Mouse (Mus musculus) spleen, postnatal 4 days (tissue): ENCODE results near the gene Tat.

ENCODE experiments used
- DNase-seq, 2 experiments: peaks; one replicate each; pipeline ENCODE4 v3.0.0; 2022; ENCODE audit warnings: low spot score in 2 of 2

The Tat gene

DNA sequence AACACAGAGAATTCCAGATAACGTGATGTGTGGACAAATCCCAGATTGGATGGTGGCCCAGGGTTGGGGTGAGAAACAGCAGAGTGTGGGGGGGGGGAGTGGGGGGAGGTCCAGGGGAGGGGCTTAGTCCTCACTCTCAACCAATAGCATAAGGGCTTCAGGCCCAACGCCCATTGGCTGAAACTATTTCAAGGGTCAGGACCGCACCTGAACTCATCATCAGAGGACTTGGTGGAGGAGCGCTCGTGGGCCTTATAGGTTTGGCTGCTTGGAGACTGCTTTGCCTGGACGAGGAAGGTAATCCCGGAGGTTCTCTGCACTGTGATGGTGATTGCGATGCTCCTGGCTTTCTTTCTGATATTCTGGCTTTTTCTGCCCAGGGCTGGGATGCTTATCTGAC, at the start of gene Tat:
Tat (plus strand) TSS at position 214 of the 400 bp plus-strand sequence.
- no peak for DNase-seq

DNA sequence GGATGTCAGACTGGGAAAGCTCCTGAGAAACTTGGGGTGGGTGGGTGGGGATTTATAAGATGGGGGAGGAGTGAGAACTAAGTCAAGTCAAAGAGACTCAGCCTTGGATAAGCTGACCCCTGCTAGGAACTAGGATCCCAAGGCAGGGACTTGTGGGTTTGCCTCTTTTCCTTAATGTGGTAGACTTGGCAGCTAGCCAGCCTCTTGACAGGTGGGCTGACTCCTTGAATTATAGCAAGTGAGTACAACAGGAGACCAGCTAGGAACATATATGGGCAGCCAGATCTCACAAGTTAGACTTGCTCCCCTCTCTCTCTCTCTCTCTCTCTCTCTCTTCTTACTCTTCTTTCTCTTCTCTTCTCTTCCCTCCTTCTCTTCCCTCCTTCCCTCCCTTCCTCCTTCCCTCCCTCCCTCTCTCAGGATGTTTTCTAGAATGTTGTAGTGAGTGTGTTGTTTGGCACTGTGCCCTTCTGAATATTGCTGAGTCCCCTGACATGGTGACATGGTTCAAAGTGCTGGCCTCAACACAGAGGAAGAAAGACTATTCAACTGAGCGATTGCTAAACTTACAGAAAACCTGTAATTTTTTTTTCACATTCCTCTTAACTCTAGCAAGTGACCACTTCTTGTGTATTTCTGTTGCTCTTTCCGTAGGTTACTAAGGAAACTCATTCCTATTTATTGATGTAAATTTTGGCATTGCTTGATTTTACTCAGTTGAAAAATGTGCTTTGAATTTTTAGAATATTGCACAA, 48.5 kb upstream of the Tat start:
- DNase-seq: no peak

DNA sequence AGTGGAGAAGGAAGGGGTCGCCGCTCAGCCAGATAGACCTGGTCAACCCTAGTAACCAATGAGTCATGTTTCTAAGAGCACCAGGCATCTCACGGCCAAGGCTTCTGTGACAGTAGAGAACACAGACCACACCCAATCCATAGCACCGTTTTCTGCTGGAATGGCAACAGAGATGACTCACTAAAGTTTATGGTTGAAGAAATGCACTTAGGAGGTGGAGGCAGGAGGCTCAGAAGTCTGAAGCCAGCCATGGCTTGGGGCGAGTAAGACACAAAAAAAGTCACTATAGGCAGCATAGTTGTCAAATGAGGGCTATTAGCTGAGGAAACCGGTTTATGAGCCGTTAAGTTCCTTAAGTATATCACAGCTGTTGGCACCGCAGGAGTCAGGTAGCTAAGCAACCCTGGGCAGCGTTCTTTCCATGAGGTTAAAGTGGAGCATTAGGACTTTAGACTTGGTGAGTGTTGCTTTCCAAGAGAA, 45.0 kb upstream of the Tat start:
- DNase-seq: no peak

DNA sequence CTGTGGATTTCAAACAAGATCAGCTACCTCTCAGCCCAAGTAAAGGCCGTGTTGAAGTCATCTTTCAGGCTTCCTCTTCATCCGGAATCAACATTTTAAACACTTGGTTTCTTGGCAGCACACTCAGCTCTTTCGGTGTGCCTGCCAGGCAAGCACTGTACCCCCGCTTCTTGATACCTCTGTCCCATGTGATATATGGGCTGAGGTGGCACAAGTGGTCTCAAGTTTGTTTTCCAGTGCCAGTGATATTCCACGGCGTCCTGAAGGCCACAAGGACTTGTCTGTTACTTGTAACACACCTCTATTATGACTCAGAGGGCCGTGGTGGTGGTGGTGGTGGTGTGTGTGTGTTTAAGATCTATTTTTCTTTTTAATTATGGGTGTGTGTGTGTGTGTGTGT, 44.5 kb upstream of the Tat start:
- DNase-seq: no peak

DNA sequence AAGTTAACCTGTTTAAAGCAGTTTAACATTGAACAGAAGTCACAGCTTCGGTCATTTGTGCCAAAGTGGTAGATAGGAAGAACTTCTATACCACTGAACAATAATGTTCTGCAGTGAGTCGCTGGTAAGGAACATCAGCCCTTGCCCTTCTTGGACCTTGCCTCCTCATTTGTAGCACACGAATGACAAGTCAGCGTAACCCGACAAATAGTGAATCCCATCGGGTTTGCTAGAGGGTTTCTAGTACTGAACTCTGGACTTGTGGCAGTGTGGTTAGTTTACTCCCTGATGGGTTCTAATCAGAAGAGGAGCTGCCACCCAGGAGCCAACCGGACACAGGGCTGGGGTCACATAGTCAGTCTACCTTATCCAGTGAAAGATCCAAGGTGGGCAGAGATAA, 44.0 kb upstream of the Tat start:
- no peak for DNase-seq

DNA sequence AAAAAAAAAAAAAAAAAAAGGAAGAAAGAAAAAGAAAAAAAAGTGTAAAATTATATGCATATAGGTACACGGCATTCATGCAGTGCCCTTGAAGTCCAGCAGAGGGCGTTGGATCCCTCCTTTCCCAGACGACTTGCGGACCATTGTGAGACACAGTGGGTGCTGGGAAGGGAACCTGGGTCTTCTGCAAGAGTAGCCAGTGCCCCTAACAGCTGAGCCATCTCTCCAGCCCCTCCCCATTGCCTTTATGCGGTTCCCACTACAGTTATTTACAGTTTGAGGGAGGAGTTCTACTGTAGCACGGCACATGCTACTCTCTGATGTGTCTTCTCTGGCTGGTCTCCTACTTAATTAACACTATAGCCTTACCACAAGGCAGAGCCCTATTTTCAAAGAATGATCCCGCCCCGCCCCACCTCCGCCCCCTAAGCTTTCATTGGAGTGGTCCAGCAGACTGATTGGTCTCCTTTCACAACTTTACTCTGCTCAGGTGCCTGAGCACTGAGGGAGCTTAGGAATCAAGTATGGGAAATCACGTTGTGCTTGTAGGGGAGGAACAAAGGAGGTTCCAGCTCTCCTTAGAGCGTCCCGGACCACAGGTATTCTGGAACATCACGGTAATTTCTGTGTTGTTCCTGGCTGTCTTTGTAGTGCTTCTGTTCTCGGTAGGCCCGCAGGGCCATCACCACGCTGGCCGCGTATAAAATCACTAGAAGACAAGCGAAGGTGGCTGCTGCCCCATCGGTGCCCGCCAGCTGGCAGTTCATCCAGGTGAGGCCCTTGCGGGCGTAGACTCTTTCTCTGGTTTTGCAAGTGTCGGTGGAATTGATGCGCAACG, 42.6 kb upstream of the Tat start:
- DNase-seq: peak in 1 of 2 experiments; percentile 73

DNA sequence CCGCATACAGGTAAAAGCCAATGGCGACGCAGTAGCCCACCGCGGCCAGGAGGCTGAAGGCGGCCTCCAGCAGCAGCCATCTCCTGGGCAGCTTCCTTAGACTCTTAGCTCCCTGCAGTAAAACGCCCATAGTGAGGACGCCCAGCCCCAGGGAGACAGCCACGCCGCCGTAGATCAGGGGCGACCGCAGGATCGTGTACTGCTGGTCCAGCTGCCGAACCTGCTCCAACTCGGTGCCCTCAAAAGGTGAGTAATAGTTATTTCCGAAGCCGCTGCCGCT, 42.0 kb upstream of the Tat start:
- DNase-seq: peak in 1 of 2 experiments; percentile 58

DNA sequence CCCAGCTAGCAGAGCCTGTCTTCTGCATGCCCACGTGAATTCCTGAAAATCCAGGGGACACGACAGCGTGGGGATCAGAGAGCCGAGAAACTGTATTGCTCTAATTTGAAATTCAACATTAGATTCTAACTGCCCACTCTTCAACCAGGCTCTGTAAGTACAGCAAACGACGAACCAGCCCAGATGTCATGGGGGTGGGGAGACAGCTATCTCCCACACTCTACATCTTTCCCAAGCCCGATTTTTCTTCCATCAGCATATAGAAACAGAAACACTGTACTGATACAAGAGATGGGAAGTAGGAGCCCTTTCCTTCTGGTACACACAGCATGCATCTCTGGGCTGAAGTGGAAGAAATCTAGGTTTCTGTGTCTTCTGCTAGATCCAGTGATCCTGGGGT, 38.1 kb upstream of the Tat start:
- no peak for DNase-seq

DNA sequence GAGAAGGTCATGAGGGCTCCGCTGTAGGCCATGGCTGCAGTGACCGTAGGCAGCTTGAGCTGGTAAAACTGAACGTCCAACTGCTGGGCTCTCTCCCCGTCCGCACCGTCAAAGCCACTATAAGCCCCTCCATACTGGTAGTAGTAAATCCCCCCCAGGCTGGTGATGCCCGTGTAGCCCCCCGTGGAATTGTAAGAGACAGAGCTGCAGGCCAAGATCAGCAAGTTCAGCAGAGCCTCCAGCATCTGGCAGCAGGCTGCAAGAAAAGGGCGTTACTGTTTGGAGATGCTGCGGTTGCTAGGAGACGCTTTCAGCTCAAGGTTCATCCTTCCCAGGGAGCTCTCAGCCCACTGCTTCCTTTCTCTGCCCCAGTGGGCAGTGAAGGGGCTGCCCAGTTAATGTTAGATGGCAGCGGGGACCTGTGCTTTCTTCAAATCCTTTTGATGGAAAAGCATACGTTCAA, 35.7 kb upstream of the Tat start:
- no peak for DNase-seq

DNA sequence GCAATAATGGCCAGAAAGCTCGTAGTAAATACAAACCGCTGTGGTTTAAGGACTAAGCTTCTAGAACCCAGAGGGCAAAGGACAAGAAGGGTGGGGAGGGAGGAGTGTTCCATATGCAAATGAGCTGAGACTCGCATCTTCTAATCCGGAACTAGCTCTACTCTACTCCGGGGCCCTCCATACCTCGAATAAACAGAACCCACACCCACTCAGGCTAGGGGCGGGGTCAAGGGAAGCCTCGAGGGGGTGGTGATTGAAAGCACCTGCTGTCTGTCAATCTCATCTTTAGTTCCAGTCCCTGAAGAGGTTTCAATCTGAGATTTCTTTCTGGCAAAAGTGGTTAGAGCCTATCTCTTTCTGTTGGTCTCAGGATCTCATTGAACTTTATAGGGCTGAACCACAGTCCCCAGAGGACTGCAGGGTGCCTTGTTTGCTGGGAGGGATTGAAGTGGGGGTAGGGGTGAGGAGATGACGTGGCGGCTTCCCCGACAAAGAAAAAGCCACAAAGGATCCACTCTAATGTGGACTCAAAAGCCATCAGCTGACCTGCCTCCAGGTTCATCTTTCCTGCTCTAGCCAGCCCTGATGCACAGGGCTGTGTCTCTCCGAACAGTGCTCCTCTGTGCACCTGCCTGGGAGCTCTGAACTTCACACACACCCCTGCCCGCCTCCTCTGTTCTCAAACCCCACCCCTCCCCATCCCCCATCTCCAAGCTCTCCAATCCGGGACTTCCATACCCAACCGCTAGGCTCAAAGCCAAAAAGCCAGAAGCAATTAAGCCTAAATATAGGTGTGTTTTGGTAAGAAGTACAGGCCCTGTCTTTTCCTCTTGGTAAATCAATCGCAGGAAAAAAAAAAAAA, 32.8 kb upstream of the Tat start:
- peak in 1 of 2 experiments; percentile 74 for DNase-seq

DNA sequence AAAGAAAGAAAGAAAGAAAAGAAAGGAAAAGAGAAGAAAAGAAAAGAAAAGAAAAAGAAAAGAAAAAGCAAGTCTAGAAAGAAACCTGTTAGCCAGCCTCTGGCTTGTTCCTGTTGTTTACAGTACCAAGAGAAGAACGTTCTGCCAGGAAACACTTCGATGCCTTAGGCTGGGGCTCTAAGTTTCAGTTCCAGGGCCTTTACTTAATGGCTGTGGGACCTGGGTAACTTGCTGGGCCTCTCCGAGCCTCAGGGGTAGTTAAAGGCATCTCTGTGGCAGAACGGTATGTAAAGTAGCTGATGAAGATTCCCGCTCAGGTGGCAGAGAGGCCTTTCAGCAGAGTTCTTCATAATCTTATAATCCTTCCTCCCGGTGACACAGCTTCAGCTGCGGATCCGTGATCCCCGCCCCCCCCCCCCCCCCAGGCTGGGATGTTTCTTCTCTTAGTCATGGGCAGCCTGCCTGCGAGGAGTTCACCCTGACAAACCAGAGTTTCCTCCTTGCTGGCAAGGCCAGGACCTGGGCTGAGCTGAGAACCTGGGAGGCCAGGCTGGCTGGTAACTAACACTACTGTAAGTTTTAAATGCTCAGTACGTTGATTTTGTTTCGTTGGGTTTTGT, 32.1 kb upstream of the Tat start:
- DNase-seq: no peak

DNA sequence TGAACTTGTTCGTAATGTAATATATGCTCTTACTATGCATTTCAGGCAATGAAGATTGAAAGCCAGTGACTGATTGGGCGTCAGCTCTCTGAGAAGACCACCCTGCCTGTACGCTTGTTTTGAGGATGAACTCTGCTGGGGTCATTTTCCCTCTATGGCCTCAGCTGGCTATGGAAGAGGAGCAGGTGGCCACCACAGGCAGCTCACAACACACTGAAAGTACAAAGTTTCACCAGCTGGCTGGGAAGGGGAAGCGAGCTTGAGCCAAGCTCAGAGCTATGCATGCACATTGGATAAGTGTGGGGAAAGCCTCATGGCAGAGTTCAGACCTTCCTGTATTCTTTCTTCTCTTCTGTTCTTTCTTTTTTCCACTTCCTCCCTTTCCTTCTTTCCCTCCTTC, 31.1 kb upstream of the Tat start:
- no peak for DNase-seq

DNA sequence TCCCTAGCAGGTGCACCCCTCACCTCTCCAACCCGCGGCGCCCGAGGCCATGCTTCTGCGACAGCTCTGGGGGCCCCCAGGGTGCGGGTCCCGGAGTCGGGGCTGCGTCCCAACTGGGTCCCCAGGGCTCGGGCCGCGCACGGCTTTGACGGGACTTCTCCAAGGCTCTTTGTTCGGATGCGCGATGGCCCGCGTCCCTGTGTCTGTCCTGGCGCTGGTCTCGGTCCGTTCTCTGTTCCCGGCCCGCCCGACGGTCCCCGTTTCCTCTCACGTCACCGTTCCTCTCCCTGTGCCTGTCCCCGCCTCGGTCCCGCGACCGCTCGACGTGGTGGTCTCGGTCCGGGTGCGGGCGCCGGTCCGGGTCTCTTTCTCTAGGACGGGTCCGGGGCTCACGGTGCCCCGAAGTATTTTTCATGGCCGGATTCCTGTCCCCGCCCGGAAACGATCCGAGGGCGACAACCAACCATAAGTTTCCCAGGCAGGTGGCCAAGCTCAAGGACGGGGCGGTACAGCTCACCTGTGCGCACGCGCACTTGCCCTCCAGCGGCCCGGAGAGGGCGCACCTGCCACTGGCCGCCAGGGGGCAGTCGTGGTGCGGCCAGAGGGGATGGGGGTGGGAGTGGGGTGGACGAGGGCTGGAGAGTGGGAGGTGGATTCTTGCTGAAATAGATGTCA, 28.4 kb upstream of the Tat start, which contains the start of gene Marveld3:
Marveld3 (minus strand) TSS at position 511 of the 675 bp plus-strand sequence.
- peak; percentile 34 to 78 for DNase-seq

DNA sequence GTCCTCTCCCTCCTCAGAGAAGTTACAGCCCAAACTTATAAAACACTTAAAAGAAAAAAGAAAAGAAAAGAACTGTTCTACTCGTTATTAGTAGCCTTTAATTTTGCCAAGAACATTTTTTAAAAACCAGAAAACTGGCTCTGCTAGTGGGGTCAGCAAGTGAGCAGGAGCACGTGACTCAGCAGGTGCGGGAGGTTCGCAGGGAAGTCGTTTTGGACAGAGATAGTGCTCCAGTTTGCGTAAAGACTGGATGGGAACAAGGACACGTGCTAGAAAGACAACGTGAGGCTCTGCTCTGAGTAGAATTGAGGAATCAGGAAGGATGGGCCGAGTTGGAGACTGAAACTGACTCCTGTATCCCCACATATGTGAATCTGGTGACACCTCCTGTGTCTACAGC, 27.3 kb upstream of the Tat start:
- DNase-seq: no peak

DNA sequence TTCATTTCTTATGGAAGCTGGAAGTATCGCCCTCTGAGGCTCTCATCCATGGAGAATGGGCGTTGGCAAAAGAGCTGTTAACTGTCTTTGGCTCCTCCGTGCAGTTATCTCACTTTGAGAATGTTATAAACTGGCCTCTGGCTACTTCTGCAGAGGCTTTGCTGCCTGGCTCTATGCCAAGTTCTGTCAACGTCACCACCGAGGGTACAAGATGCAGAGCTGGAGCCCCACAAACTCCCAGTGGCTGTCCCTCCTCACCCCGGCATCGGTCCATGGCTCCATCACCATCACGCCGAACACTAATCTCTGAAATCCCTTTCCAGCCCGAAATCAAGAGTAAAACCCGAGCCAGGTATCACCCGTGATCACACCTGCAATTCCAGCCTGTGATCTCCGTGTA, 26.8 kb upstream of the Tat start:
- DNase-seq: no peak

DNA sequence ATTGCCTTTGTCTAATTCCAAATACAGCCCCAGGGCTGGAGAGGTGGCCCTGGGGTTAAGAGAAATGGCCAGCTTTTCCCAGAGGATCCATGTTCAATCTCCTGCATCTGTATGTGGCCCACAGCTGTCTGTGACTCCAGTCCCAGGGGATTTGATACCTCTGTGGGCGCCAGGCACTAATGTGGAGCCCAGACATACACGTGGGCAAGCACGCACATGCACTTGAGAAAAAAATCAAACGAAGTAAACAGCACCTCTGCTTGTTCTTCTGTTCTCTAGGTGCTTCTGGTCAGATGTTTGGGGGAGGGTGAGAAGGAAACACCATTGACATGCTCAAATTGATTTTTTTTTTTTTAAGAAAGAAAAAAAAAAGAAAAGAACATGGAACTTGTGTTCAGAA, 26.1 kb upstream of the Tat start:
- DNase-seq: no peak

DNA sequence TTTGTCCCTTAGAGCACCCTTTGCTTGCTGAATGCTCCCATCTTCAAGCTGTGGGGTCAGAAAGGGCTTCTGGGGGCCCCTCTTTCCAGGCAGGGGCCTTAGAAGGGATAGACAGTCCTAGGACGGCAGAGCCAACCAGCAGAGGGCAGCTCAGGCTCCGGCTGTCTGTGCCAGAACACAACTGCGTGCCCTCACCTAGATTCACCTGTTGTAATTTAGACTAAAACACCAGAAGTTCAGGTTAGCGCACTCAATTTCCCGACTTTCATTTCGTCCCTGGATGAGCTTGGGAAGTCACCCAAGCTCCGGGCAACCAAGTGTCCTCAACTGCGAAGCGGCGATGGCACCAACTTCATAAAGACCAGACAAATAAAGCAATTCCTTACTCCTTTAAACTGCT, 21.4 kb upstream of the Tat start:
- DNase-seq: no peak

DNA sequence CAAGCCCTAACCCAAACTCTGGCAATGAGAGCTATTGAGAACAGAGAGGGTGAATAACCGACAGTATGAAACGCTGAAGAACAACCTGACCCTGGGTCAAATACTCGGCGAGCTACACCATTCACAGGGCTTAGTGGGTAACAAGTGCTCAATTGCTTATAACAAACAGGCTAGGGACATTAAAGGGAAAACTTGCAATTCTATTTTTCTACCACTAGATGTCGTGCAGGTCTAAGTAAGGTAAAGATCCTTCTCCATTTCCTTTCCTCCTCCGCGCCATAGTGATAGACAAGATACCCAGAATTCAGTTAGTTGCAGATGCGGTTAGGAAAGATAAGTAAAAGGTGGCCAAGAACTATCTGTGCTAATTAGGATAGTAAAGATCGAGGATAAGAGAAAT, 19.9 kb upstream of the Tat start:
- no peak for DNase-seq

DNA sequence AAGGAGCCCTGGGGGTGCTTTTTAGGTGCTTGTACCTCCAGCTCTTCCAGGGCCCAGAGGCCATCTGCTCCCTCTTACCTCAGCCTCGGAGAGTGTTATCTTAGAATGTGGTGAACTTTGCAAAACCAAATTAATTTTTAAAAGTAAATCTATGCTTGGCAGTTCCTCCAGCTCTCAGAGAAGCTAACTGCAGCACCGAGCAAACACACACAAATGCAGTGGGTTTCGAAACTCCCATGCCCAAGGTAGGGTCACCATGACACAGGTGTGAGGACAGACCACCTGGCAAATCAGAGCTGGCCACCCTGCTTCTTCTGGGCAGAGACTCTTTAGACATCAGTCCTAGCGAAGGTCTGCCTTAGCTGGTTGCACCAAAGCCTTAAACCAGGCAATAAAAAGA, 17.3 kb upstream of the Tat start:
- no peak for DNase-seq

DNA sequence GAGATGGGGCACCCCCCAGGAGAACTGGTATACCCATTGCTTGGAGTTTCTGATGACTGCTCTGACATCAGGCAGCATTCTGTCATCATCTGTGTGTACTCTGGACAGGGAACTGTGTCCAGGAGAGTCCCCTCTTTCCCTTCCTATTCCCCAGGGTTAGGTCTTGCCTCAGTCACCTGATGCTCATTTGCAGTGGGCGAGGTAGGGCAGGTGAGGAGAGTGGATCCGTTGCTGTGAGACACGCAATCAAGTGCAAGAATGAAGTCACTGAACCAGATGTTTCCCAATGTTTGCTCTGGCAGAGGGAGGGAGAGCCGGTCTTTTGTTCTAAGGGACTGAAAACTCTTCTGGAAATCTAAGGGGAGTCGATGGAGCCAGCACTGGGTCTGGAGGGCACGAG, 10.9 kb upstream of the Tat start:
- no peak for DNase-seq
